Mouse (Mus musculus) heart, adult 2 months (tissue): ENCODE measurements around the gene Atg10. TPM values are rescaled to one million over a fixed set of nuclear protein-coding genes. Genes with fewer than 3 reads are reported as not detected.

Experiments
- DNase-seq, 2 experiments: peaks; one replicate each; pipeline ENCODE4 v3.0.0; 2021
- H3K27ac ChIP-seq: fragments of 200-600 bp; 2 replicates; pipeline ENCODE4 v1.8.1; 2022
- H3K27me3 ChIP-seq: fragments of 200-500 bp; 2 replicates; pipeline ENCODE4 v1.6.1; 2012; ENCODE audit warnings: mild to moderate bottlenecking, low read length, inconsistent platforms, mixed read lengths; ENCODE audit not compliant: control insufficient read depth, insufficient read depth
- H3K36me3 ChIP-seq: fragments of 200-500 bp; 2 replicates; pipeline ENCODE4 v1.6.1; 2012; ENCODE audit warnings: low read length, inconsistent platforms; ENCODE audit not compliant: control insufficient read depth, insufficient read depth
- H3K4me1 ChIP-seq: fragments of 200-500 bp; 2 replicates; pipeline ENCODE4 v1.6.1; 2011; ENCODE audit warnings: low read length; ENCODE audit not compliant: control insufficient read depth, insufficient read depth
- H3K4me3 ChIP-seq: fragments of 200-600 bp; 2 replicates; pipeline ENCODE4 v1.8.1; 2022
- H3K79me2 ChIP-seq: fragments of 200-500 bp; replicated peaks from 2 replicates; pipeline ENCODE4 v1.6.1; 2012; ENCODE audit warnings: mild to moderate bottlenecking, inconsistent platforms, low read length, moderate library complexity, mixed read lengths; ENCODE audit not compliant: control insufficient read depth, insufficient read depth
- H3K9ac ChIP-seq: fragments of 200-500 bp; 2 replicates; pipeline ENCODE4 v1.6.1; 2012; ENCODE audit warnings: low read depth, mild to moderate bottlenecking, control low read depth, inconsistent platforms, low read length, mixed read lengths
- CTCF ChIP-seq: fragments of 200-600 bp; IDR thresholded peaks from 2 replicates; pipeline ENCODE4 v1.8.1; 2022; ENCODE audit warnings: antibody characterized with exemption, mild to moderate bottlenecking, moderate library complexity
- EP300 ChIP-seq: fragments of 200-500 bp; IDR thresholded peaks from 2 replicates; pipeline ENCODE4 v1.6.1; 2011; ENCODE audit warnings: low read depth, low read length, control low read depth; ENCODE audit not compliant: insufficient read depth
- POLR2A ChIP-seq: fragments of 200-500 bp; IDR thresholded peaks from 2 replicates; pipeline ENCODE4 v1.6.1; 2011; ENCODE audit warnings: mild to moderate bottlenecking, low read depth, low read length, control low read depth; ENCODE audit not compliant: insufficient read depth
- WGBS: fragments of 180-500 bp; shearing (Covaris S2); methylation state at CpG from one replicate; pipeline ENCODE4 v1.1.7; 2018; 5-methylcytosine and 5-hydroxymethylcytosine counted together
- intact Hi-C: fragments of 180-260 bp; cut with DNase I; formaldehyde crosslinking; loops from one replicate; pipeline ENCODE4 v1.15.1; 2025
- polyA plus RNA-seq: library from polyadenylated mRNA; depleted of rRNA; stranded (reverse); fragments of >200 nt; gene quantifications from 2 replicates; pipeline ENCODE4 v1.2.3, GENCODE M21; 2012
- total RNA-seq, 2 experiments: library from RNA; stranded (reverse); gene quantifications; 2 replicates each; pipeline ENCODE4 v1.2.3; 2021

The Atg10 gene
- total and polyA plus RNA-seq, 3 experiments: 5.9 to 27.1 (median 25.1) TPM

- Histone ChIP-seq H3K27me3 (no peaks in the 10 kb centered on the region), H3K9ac (no peak overlapping the region), H3K36me3 (peaks cover 6% of the 10 kb centered on the region; the same call in 1 of the 2 replicates), H3K27ac (no peak overlapping the region), H3K79me2 (no peaks in the 10 kb centered on the region; the same call in 1 of the 2 replicates), H3K4me1 (peaks cover 10% of the 10 kb centered on the region), H3K4me3 (no peak overlapping the region)
- TF ChIP-seq POLR2A (no peak), EP300 (no peak), CTCF (no peak)
- no peak for DNase-seq
- WGBS: 34% methylated on average over 5 of the region's 5 CpGs
- intact Hi-C loops: no loop called here
Measured at GRCm38 (mm10) chr13:91162452-91162851, 61.3 kb downstream of the Atg10 start.

GRCm38 (mm10) chr13:91160616-91161015 is 63.2 kb downstream of the Atg10 start:
- H3K4me1 ChIP-seq: peaks cover 10% of the 10 kb centered on the region
- no peak for DNase-seq
- intact Hi-C loops: no loop called here
- no peaks in the 10 kb centered on the region for H3K27me3 ChIP-seq
- no peaks in the 10 kb centered on the region; the same call in 1 of the 2 replicates for H3K79me2 ChIP-seq
- H3K4me3 ChIP-seq: no peak overlapping the region
- no peak overlapping the region for H3K27ac ChIP-seq
- H3K9ac ChIP-seq: no peak overlapping the region
- 88% methylated on average over 3 of the region's 3 CpGs for WGBS
- H3K36me3 ChIP-seq: peaks cover 6% of the 10 kb centered on the region; the same call in 1 of the 2 replicates
- TF ChIP-seq CTCF (no peak), EP300 (no peak), POLR2A (no peak)

GRCm38 (mm10) chr13:91159881-91160280 is 63.9 kb downstream of the Atg10 start:
- H3K79me2 ChIP-seq: no peaks in the 10 kb centered on the region; the same call in 1 of the 2 replicates
- no peak overlapping the region for H3K4me3 ChIP-seq
- no peak overlapping the region for H3K9ac ChIP-seq
- DNase-seq: no peak
- no peaks in the 10 kb centered on the region for H3K27me3 ChIP-seq
- H3K27ac ChIP-seq: no peak overlapping the region
- TF ChIP-seq EP300 (no peak), POLR2A (no peak), CTCF (no peak)
- H3K4me1 ChIP-seq: peaks cover 5% of the 10 kb centered on the region
- 68% methylated on average over 2 of the region's 2 CpGs for WGBS
- peaks cover 6% of the 10 kb centered on the region; the same call in 1 of the 2 replicates for H3K36me3 ChIP-seq
- intact Hi-C loops: no loop called here

GRCm38 (mm10) chr13:91157941-91158340 is 65.8 kb downstream of the Atg10 start:
- no peaks in the 10 kb centered on the region for H3K27me3 ChIP-seq
- no peak for DNase-seq
- no peak overlapping the region for H3K4me3 ChIP-seq
- 86% methylated on average over 4 of the region's 4 CpGs for WGBS
- H3K9ac ChIP-seq: no peak overlapping the region
- no peak for TF ChIP-seq CTCF
- TF ChIP-seq EP300: no peak
- no peak for TF ChIP-seq POLR2A
- H3K4me1 ChIP-seq: peaks cover 3% of the 10 kb centered on the region; the same call in 1 of the 2 replicates
- no peaks in the 10 kb centered on the region; the same call in 1 of the 2 replicates for H3K79me2 ChIP-seq
- intact Hi-C loops: no loop called here
- H3K27ac ChIP-seq: no peak overlapping the region
- no peaks in the 10 kb centered on the region for H3K36me3 ChIP-seq

- intact Hi-C loops: no loop called here
- Histone ChIP-seq H3K79me2 (no peaks in the 10 kb centered on the region; the same call in 1 of the 2 replicates), H3K4me3 (no peak overlapping the region), H3K9ac (no peak overlapping the region), H3K27me3 (no peaks in the 10 kb centered on the region), H3K36me3 (no peaks in the 10 kb centered on the region), H3K4me1 (peaks cover 2% of the 10 kb centered on the region; the same call in 1 of the 2 replicates), H3K27ac (no peak overlapping the region)
- DNase-seq: no peak
- TF ChIP-seq EP300: no peak
- no peak for TF ChIP-seq CTCF
- TF ChIP-seq POLR2A: no peak
Measured at GRCm38 (mm10) chr13:91157429-91157828, 66.3 kb downstream of the Atg10 start.

DNA sequence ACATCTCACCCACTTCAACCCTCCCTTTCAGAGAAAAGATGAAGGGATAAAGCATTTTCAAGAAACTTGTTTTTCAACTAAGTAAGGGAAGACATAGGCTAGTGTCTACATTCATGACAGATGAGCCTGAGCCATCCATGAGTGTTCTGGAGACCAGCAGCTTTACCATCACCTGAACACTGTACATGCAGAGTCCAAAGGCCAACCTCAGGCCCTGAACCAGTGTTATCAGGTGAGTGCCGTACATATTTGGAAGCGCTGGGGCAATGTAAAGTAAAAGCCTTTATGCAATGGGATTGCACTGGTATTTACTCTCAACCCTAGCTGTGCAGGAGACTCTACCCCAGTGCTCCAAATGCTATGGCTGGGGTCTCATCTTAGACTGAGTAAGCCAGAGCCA is 66.8 kb downstream of the Atg10 start:
- Histone ChIP-seq H3K36me3 (no peaks in the 10 kb centered on the region), H3K9ac (no peak overlapping the region), H3K79me2 (no peaks in the 10 kb centered on the region; the same call in 1 of the 2 replicates), H3K27me3 (no peaks in the 10 kb centered on the region), H3K27ac (no peak overlapping the region), H3K4me1 (no peaks in the 10 kb centered on the region), H3K4me3 (no peak overlapping the region)
- intact Hi-C loops: no loop called here
- 92% methylated on average over 2 of the region's 2 CpGs for WGBS
- TF ChIP-seq CTCF: no peak
- TF ChIP-seq EP300: no peak
- TF ChIP-seq POLR2A: no peak
- no peak for DNase-seq
